Mouse (Mus musculus) heart, postnatal 14 days (tissue): ENCODE measurements around the gene Ccdc157. TPM values are rescaled to one million over a fixed set of nuclear protein-coding genes. Genes with fewer than 3 reads are reported as not detected.
"Not testable (repeated sequence)": the region's sequence is repeated elsewhere in the genome, so short reads cannot be mapped to it uniquely, and the experiment has no call there.

Experiments used
- DNase-seq, 2 experiments: peaks; one replicate each; pipeline ENCODE4 v3.0.0; 2021 to 2022
- intact Hi-C: fragments of 180-260 bp; cut with DNase I; formaldehyde crosslinking; loops from one replicate; pipeline ENCODE4 v1.15.1; 2025
- microRNA-seq, 2 experiments: library from miRNA; unstranded; fragments of <30 nt; microRNA quantifications; one replicate each; pipeline ENCODE4 v1.2.0; 2021 to 2022
- total RNA-seq, 2 experiments: library from RNA; stranded (reverse); gene quantifications; 2 replicates each; pipeline ENCODE4 v1.2.3; 2021

Ccdc157 gene
- total RNA-seq, 2 experiments from 2014 or later, result 5.6 to 7.4 TPM

DNA sequence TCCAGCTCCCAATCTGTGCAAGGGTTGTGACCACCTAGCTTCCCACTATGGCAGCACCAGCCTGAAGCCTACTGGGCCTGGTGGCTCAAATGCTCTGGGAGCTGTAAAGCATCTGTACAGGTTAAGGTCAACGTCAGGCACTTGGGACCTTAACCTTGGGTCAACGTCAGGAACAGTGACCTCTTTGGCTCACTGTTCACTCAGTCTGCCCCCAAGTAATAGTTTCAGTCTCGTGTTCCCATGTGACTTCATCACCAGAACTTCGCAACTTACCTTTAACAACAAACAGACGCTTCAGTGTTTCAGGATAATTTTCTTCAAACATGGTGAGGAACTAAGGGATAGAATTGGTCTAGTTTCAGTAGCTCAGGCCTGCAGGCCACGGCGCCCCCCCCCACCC, 51.4 kb downstream of the Ccdc157 start:
- intact Hi-C loops, result no loop called here
- DNase-seq, result no peak

DNA sequence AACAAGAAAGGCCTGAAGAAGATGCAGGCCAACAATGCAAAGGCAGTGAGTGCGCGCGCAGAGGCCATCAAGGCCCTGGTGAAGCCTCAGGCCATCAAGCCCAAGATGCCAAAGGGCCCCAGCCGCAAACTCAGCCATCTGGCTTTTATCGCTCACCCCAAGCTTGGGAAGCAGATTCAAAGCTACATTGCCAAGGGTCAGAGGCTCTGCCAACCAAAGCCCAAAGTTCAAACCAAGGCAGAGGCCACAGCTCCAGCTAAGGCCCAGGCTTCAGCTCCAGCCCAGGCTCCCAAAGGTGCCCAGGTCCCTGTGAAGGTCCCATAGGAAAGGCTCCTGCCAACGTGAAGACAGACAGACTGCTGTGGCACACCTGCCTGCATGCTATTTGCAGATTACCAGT, 52.2 kb downstream of the Ccdc157 start:
- intact Hi-C loops, DNase-seq: not testable (repeated sequence)

DNA sequence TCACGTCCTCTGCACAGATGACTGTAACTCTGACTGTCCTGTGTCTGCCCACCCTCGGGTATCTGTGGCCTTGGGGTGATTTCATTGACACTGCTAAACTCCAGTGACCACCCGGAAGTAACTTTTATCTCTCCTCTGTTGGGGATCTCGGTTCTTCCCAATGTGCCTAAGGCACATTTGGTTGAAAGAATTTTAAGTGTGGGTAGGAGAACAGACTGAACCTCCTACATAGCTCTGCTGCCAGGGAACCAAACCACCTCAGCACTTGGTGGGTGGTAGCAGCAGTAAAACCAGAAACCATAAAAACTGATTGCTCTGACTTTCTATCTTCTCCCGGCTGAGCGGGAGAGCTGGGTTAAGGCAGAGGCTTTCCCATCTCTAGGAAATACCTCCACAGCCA, 54.6 kb downstream of the Ccdc157 start:
- DNase-seq, result no peak
- intact Hi-C loops, result no loop called here

DNA sequence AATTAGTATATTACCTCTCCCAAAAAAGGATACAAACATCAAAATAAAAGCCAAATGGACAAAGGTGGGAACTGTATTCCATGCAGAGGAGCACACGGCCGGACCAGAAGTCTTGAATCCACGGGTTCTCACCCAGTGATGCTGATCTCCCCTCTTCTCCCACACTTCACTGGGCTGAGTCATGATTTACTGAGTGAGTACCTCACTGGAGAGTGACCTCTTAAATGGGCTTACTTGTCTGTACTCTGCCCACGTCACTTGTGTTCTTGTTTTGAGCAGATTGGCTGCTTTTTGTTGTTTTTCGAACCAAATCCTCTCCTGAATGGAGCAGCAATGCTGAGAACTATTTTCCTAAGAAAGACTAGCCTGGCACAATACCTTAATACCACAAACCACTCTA, 55.1 kb downstream of the Ccdc157 start:
- intact Hi-C loops, result no loop called here
- no peak for DNase-seq

DNA sequence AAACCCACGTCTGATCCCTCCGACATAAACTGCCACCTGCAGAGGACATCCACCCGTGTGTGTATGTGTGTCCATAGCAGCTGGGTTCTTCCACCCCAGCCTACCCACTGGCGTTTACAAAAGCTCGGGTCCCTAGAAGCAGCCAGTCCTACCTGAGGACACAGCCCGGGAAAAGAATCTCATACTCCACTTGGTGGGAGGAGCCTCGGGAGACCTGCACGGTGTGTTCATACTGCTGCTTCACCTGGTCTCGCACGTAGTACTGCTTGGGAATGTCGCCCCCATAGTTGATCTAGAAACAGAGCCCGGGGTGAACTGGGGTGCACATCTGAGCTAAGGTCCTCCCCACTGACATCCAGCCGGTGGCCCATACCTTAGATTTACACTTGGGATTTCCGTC, 56.6 kb downstream of the Ccdc157 start:
- no peak for DNase-seq
- intact Hi-C loops, result no loop called here

DNA sequence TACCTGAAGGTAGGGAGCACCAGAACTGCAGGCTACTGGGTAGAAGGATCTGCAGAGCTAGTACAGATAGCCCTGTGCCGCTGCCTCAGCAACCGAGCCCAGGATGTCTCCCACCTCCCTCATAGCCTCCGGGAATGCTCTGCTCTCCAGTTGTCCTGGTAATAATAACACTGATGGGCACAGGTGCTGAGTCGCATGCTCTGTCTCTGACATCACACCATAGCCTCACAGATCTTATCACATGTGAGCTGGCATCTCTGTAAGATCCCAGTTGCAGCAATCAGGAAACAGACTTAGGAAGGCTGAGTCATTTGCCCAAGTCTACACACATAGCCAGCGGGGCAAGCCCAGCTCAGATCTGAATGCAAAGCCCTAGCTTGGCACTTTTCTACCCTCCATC, 58.2 kb downstream of the Ccdc157 start:
- no peak for DNase-seq
- intact Hi-C loops, result no loop called here

DNA sequence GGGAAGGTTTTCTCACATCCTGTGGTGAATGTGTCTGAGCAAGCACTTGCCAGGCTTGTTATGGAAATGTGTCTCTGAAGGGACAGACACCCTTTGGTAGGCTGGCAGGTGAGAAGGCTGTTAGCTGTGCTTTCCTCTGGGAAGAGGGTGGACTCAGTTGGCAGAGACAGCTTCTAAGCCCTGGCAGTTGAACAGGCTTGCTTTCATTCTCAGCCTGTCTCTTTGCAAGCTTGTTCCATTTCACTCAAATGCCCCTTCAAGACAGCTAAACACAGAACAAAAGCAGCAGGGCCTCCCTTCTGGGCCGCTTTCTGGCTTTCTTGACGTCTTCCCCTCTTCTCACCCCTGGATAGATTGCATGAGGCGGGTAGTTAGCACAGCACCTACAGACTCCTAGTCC, 60.6 kb downstream of the Ccdc157 start:
- intact Hi-C loops, result no loop called here
- DNase-seq, result no peak

DNA sequence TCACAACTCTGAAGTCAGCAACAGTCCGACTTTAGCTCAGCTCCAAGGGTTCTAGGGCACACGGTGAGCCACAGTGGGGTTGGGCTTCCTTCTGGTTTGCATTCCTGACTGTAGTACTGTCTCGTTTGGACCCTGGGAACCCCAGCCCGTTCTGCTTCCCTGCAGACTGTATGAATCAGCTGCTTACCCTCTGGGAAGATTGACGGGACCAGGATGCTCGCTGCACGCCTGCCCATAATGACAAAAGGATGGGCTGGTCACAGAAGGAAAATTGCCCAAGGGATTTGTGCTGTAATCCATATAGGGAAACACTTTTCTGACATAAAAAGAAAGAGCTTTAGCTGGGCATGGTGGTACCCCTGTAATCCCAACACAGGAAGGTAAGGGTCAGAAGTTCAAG, 61.3 kb downstream of the Ccdc157 start:
- intact Hi-C loops, result no loop called here
- DNase-seq, result no peak

DNA sequence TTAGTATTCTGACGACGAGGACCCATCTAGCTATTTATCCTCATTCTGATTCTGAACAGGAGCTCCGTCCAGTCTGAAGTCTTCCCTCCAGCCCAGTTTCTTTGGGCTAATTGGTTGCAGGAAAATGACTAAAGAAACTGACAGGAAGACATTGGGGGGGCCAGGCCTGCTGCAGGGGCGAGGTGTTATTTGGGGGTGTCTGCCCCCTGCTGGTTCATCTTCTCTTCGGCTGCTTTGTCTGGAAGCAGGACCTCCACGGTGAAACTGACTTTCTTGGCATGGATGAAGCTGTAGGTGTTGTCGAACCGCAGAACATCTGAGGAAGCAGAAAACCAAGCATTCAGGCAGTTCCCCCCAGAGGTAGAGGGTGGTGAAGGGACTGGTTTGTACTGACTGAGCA, 62.0 kb downstream of the Ccdc157 start:
- DNase-seq, result no peak
- intact Hi-C loops, result no loop called here

DNA sequence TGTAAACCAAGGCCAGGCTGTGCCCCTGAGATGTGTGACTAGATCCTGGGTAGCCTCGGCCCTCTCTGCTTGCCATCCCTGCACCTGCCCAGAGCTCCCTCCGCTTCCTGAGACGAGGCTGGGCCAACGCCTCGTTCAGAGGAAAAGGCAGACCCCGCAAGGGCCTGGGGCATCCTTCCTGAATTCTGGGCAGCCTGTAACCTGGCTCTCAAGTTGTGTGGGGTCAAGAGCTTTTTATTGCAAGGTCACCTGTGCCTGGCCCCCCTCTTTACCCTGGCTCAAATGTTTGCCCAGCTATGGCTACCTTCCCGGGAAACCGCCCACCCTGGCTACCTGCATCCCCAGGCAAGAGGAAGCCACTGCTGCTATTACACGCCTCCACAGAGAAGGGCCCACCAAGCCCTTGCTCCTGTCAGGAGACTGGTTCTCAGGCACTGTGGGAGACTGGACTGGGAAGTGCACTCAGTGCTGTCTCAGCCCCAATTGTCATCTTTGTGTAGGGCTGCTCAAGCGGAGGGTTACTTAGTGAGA, 62.9 kb downstream of the Ccdc157 start:
- DNase-seq, result peak in 1 of 2 experiments; percentile 19
- intact Hi-C loops, result no loop called here

DNA sequence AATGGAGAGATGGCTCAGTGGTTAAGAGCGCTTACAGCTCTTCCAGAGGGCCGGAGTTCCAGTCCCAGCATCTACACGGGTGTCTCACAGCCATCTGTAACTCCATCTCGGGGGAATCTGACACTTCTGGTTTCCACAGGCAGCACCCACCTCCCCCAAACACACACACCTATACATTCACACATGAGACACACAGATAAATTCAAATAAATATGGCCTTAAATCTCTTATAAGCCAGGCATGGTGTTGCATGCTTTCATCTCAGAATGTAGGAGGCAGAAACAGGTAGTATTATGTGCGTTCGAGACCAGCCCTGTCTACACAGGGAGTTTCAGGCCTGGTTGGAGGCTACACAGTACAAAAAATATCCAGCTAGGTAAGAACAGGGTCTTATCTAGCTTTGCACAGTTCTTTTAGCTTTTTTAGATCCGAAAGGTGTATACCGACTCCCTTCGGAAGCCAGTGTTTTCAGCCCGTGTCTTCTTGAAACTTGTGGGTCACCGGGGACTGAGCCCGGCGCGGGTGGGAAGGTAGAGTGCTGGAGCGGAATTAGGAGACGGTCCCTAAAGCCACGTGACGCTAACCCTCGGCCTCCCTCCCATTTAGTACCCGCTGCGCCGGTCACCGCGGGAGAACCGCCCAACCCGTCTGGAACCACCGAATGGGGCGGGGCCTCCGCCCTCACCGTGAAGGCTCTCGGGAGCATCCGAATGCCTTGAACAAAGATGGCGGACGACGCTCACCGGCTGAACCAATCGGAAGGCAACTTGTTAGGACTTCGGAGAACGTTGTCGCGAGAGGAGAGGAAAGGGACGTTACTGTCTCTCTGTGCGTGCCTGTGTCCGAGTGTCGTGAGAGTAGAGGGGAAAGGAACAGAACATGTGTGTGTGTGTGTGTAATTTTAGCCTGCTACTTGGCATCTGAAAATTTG, 63.8 kb downstream of the Ccdc157 start:
- intact Hi-C loops, result no loop called here

DNA sequence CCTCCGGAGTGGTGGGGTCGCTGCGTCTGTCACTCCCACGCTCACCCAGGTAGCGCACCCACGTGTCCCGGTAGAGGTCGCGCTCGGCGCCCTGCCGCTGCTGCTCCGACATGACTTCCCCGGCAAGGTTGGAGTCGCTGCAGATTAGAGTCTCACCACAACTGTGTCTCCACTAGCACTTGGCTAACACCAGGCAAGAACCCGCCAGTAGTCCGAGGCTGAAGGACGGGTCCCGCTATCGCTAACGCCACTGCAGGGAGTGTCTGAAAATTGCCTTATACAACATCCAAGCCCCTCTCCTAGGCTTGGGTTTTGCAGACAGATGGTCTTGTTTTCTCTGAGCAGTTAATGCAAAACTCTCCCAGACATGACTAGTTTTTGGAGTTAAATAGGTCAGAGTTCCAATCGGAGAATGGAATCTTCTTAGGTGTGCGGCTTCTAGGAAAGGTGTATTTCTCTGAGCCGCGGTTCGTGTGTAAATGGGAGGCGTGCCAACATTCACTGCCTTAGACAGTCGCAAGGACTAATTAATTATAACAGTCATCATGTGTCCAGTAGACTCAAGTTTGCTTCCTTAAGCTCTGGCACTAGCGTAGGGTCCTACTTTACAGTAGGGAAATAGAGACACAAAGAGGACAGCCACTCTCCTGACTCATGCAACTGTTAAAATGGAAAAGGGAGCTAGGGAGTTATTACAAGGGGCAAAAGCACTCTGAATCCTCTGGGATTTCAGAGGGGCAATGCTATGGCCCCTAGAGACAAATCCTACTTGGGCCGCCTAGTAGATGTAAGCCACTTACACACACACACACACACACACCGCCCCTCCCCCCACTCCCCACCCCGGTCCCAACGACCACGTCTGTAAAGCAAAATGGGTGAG, 64.7 kb downstream of the Ccdc157 start, which contains the start of gene Mtfp1:
Gene Mtfp1 (minus strand): TSS at position 275 of the 883 bp plus-strand sequence.
- DNase-seq, result peak; percentile 58 to 70
- intact Hi-C loops, result loop anchor here (2.0 kb wide), 1 partner anchor 29 kb away; no protein-coding TSS in a partner anchor

More for the DNA sequence above, 63.8 kb downstream of the Ccdc157 start:
- peak; percentile 97 to 98 for DNase-seq

DNA sequence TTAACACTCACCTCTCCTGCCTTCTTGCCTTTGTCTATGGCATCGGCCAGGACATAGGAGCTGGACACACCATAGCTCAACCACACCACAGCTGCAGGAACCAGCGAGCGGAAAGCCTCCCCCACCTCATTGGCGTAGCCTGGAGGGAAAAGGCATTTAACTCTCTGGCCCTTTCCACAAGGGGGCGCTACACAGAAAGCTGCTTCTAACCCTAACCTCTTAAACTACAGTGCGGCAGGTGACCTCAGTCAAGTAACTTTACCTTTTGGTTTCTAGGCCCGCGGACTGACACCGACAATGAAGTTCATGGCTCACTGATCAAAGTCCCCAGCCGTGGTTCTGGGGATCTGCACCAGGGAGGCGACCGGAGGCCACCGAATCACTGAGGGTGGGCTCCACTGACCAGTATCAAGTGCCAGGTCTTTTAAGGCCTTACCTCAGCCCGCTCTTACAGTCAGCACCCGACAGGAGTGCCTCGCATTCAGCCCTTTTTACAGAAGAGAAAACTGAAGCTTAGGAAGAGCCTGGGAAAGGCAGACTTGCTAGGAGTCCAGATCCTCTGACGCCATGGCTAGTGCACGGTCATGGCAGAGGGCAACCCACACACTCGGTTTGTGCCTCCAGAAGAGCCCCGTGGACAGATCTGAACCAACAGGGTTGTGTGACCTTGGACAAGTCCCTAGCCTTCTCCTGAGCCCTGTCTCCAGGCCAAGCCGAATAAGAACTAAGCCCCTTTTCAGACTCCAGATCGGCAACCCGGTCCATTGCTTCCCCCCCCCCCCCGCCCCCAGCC, 65.5 kb downstream of the Ccdc157 start:
- intact Hi-C loops, result loop anchor here (2.0 kb wide), 1 partner anchor 30 kb away; no protein-coding TSS in a partner anchor
- DNase-seq, result peak; percentile 66 to 78

DNA sequence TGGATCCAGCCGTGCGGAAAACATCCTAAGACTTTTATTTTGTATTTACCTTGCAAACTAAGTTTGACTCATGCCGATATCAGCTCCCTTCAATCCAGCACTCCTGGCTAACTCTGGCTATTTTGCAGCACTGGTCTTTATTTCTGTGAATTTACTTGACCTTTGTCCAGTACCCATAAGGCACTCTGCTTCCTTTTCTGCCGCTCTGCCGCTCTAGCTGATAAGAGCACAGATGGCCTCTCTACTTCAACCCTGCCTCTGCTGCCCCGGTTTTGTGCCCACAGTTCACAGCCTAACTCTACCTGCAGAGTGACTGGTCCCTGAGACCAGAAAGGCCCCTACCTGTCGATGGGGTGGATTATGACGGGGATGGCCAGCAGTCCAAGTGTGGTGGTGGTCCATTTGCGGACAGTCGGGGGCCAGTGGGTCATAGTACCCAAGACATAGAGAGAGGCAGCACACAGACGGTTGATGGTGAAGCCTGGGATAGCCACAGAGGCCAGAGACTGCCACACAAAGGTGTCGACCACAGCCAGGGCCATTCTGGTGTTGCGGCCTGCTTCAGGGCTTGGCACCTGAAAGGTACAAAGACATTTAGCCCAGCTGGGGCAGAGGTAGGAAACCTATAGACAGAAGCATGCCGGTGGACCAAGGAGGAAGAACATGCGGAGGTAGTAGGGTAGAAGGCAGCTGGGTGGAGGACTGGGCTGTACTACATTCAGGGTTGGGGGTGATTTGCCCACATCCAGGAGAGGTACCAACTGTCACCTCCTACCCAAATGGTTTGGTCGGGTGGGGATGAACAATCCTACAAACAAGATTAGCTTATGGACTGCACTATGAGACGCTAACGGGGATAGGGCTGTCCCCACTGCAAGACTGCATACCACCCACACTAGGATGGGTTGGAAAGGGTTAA, 66.4 kb downstream of the Ccdc157 start:
- intact Hi-C loops, result loop anchor here (2.0 kb wide), 1 partner anchor 31 kb away; no protein-coding TSS in a partner anchor

More for the DNA sequence above, 66.4 kb downstream of the Ccdc157 start:
- no peak for DNase-seq

Small RNA genes lying within 50 kb of the gene (microRNA-seq; reads per million reads assigned to microRNA genes)
- 0 to 1.7 reads per million in 2 experiments for gene Mir3060

Other genes starting within 250 kb of the Ccdc157 start
- gene Slc35e4, start 245.6 kb downstream of the Ccdc157 start, total RNA-seq, result 1 to 10 TPM; 4.9 to 5.6 TPM
- gene Tcn2, start 228.1 kb downstream of the Ccdc157 start, total RNA-seq, result 10 to 100 TPM; 44.5 to 54.0 TPM
- gene Pes1, start 196.3 kb downstream of the Ccdc157 start, total RNA-seq, result 10 to 100 TPM; 26.2 to 27.8 TPM
- gene 4930556J24Rik, start 183.5 kb downstream of the Ccdc157 start, total RNA-seq, result not detected
- gene Gal3st1, start 176.7 kb downstream of the Ccdc157 start, total RNA-seq, result under 1 TPM; 0.32 to 0.33 TPM
- under 1 TPM; 0.20 to 0.50 TPM for gene Sec14l4, start 128.8 kb downstream of the Ccdc157 start, total RNA-seq
- 1 to 10 TPM in 1 of 2 experiments, not detected in 1; 6.0 TPM for gene Sec14l3, start 95.5 kb downstream of the Ccdc157 start, total RNA-seq
- 100 to 1,000 TPM; 108 to 124 TPM for gene Mtfp1, start 64.8 kb downstream of the Ccdc157 start, total RNA-seq
- 1 to 10 TPM; 1.2 TPM for gene Sec14l2, start 36.9 kb downstream of the Ccdc157 start, total RNA-seq
- gene Rnf215, start 25.1 kb downstream of the Ccdc157 start, total RNA-seq, result 10 to 100 TPM; 14.2 to 20.6 TPM
- 10 to 100 TPM; 38.4 to 46.7 TPM for gene Sf3a1, start 57 bp upstream of the Ccdc157 start, total RNA-seq
- gene Tbc1d10a, start 26.5 kb upstream of the Ccdc157 start, total RNA-seq, result 10 to 100 TPM; 14.5 to 14.7 TPM
- 10 to 100 TPM in 1 of 2 experiments, 1 to 10 TPM in 1; 8.3 to 11.4 TPM for gene Castor1, start 57.9 kb upstream of the Ccdc157 start, total RNA-seq
- under 1 TPM in 1 of 2 experiments, not detected in 1; 0.10 TPM for gene Osm, start 76.1 kb upstream of the Ccdc157 start, total RNA-seq
- under 1 TPM; 0.14 to 0.37 TPM for gene Lif, start 97.3 kb upstream of the Ccdc157 start, total RNA-seq